Mouse (Mus musculus): ENCODE measurements around the gene Grm4. TPM values are rescaled to one million over a fixed set of nuclear protein-coding genes. Genes with fewer than 3 reads are reported as not detected.

The Grm4 gene
- polyA plus RNA-seq, 1 experiment, result 0.02 TPM

- no peak overlapping the region for H3K4me3 ChIP-seq (ENCODE audit: insufficient read depth, low read depth, low read length)
- H3K4me1 ChIP-seq (ENCODE audit: control insufficient read depth, insufficient read depth, low read length), result no peaks in the 10 kb centered on the region
- DNase-seq, result no peak
- WGBS, result 48% methylated on average over 13 of the region's 13 CpGs
- no peaks in the 10 kb centered on the region for H3K36me3 ChIP-seq (ENCODE audit: control insufficient read depth, insufficient read depth, low read length)
- H3K27me3 ChIP-seq (replicated peaks; ENCODE audit: control insufficient read depth, insufficient read depth, low read length), result no peaks in the 10 kb centered on the region
- no peak overlapping the region for H3K27ac ChIP-seq (ENCODE audit: insufficient read depth, low read depth, low read length)
- no peak for TF ChIP-seq POLR2A (IDR thresholded peaks at IDR 0.05; ENCODE audit: low read depth, low read length)
- TF ChIP-seq CTCF (conservative IDR thresholded peaks at IDR 0.05; ENCODE audit: insufficient read depth, insufficient read length, low read depth, low read length), result no peak
These were observed 78.6 kb downstream of the Grm4 start for GRCm38 (mm10) chr17:27442538-27443113.

- Histone ChIP-seq H3K27me3 (replicated peaks; ENCODE audit: control insufficient read depth, insufficient read depth, low read length) (no peaks in the 10 kb centered on the region), H3K36me3 (ENCODE audit: control insufficient read depth, insufficient read depth, low read length) (no peaks in the 10 kb centered on the region), H3K4me1 (ENCODE audit: control insufficient read depth, insufficient read depth, low read length) (no peaks in the 10 kb centered on the region), H3K4me3 (ENCODE audit: insufficient read depth, low read depth, low read length) (no peak overlapping the region), H3K27ac (ENCODE audit: insufficient read depth, low read depth, low read length) (no peak overlapping the region)
- 84% methylated on average over 7 of the region's 7 CpGs for whole genome bisulfite sequencing
- DNase-seq, result no peak
- TF ChIP-seq POLR2A (IDR thresholded peaks at IDR 0.05; ENCODE audit: low read depth, low read length) (no peak), CTCF (conservative IDR thresholded peaks at IDR 0.05; ENCODE audit: insufficient read depth, insufficient read length, low read depth, low read length) (no peak)
These were observed 79.4 kb downstream of the Grm4 start for GRCm38 (mm10) chr17:27441778-27442177.

GRCm38 (mm10) chr17:27435799-27436198 lies 85.4 kb downstream of the Grm4 start:
- Histone ChIP-seq H3K27me3 (replicated peaks; ENCODE audit: control insufficient read depth, insufficient read depth, low read length) (no peaks in the 10 kb centered on the region), H3K4me1 (ENCODE audit: control insufficient read depth, insufficient read depth, low read length) (no peaks in the 10 kb centered on the region), H3K27ac (ENCODE audit: insufficient read depth, low read depth, low read length) (no peak overlapping the region), H3K4me3 (ENCODE audit: insufficient read depth, low read depth, low read length) (no peak overlapping the region), H3K36me3 (ENCODE audit: control insufficient read depth, insufficient read depth, low read length) (no peaks in the 10 kb centered on the region)
- no peak for DNase-seq
- 21% methylated on average over 13 of the region's 13 CpGs for WGBS
- no peak for TF ChIP-seq POLR2A (IDR thresholded peaks at IDR 0.05; ENCODE audit: low read depth, low read length)
- TF ChIP-seq CTCF (conservative IDR thresholded peaks at IDR 0.05; ENCODE audit: insufficient read depth, insufficient read length, low read depth, low read length), result no peak

- DNase-seq, result no peak
- H3K4me3 ChIP-seq (ENCODE audit: insufficient read depth, low read depth, low read length), result no peak overlapping the region
- H3K27ac ChIP-seq (ENCODE audit: insufficient read depth, low read depth, low read length), result no peak overlapping the region
- no peaks in the 10 kb centered on the region for H3K4me1 ChIP-seq (ENCODE audit: control insufficient read depth, insufficient read depth, low read length)
- WGBS, result 53% methylated on average over 15 of the region's 15 CpGs
- no peaks in the 10 kb centered on the region for H3K36me3 ChIP-seq (ENCODE audit: control insufficient read depth, insufficient read depth, low read length)
- H3K27me3 ChIP-seq (replicated peaks; ENCODE audit: control insufficient read depth, insufficient read depth, low read length), result no peaks in the 10 kb centered on the region
- TF ChIP-seq POLR2A (IDR thresholded peaks at IDR 0.05; ENCODE audit: low read depth, low read length) (no peak), CTCF (conservative IDR thresholded peaks at IDR 0.05; ENCODE audit: insufficient read depth, insufficient read length, low read depth, low read length) (no peak)
These were observed 86.0 kb downstream of the Grm4 start for GRCm38 (mm10) chr17:27435225-27435624.

- Histone ChIP-seq H3K27ac (ENCODE audit: insufficient read depth, low read depth, low read length) (no peak overlapping the region), H3K36me3 (ENCODE audit: control insufficient read depth, insufficient read depth, low read length) (no peaks in the 10 kb centered on the region), H3K4me1 (ENCODE audit: control insufficient read depth, insufficient read depth, low read length) (no peaks in the 10 kb centered on the region), H3K27me3 (replicated peaks; ENCODE audit: control insufficient read depth, insufficient read depth, low read length) (no peaks in the 10 kb centered on the region; the same call in 1 of the 2 replicates), H3K4me3 (ENCODE audit: insufficient read depth, low read depth, low read length) (no peak overlapping the region)
- 95% methylated on average over 1 of the region's 1 CpGs for WGBS
- no peak for DNase-seq
- no peak for TF ChIP-seq POLR2A (IDR thresholded peaks at IDR 0.05; ENCODE audit: low read depth, low read length)
- TF ChIP-seq CTCF (conservative IDR thresholded peaks at IDR 0.05; ENCODE audit: insufficient read depth, insufficient read length, low read depth, low read length), result no peak
These were observed 87.1 kb downstream of the Grm4 start for GRCm38 (mm10) chr17:27434066-27434465.

- Histone ChIP-seq H3K27ac (ENCODE audit: insufficient read depth, low read depth, low read length) (no peak overlapping the region), H3K4me3 (ENCODE audit: insufficient read depth, low read depth, low read length) (no peak overlapping the region), H3K36me3 (ENCODE audit: control insufficient read depth, insufficient read depth, low read length) (no peaks in the 10 kb centered on the region), H3K4me1 (ENCODE audit: control insufficient read depth, insufficient read depth, low read length) (no peaks in the 10 kb centered on the region), H3K27me3 (replicated peaks; ENCODE audit: control insufficient read depth, insufficient read depth, low read length) (no peaks in the 10 kb centered on the region; the same call in 1 of the 2 replicates)
- WGBS, result 85% methylated on average over 3 of the region's 3 CpGs
- no peak for DNase-seq
- no peak for TF ChIP-seq CTCF (conservative IDR thresholded peaks at IDR 0.05; ENCODE audit: insufficient read depth, insufficient read length, low read depth, low read length)
- no peak for TF ChIP-seq POLR2A (IDR thresholded peaks at IDR 0.05; ENCODE audit: low read depth, low read length)
These were observed 88.0 kb downstream of the Grm4 start for GRCm38 (mm10) chr17:27433179-27433680.

- no peak overlapping the region for H3K4me3 ChIP-seq (ENCODE audit: insufficient read depth, low read depth, low read length)
- H3K27ac ChIP-seq (ENCODE audit: insufficient read depth, low read depth, low read length), result no peak overlapping the region
- DNase-seq, result no peak
- H3K4me1 ChIP-seq (ENCODE audit: control insufficient read depth, insufficient read depth, low read length), result no peaks in the 10 kb centered on the region
- WGBS, result 74% methylated on average over 9 of the region's 9 CpGs
- H3K27me3 ChIP-seq (replicated peaks; ENCODE audit: control insufficient read depth, insufficient read depth, low read length), result no peaks in the 10 kb centered on the region; the same call in 1 of the 2 replicates
- H3K36me3 ChIP-seq (ENCODE audit: control insufficient read depth, insufficient read depth, low read length), result no peaks in the 10 kb centered on the region
- TF ChIP-seq CTCF (conservative IDR thresholded peaks at IDR 0.05; ENCODE audit: insufficient read depth, insufficient read length, low read depth, low read length) (no peak), POLR2A (IDR thresholded peaks at IDR 0.05; ENCODE audit: low read depth, low read length) (no peak)
These were observed 89.0 kb downstream of the Grm4 start for GRCm38 (mm10) chr17:27432145-27432650.

Data from kidney, adult 2 months (tissue).